Mouse (Mus musculus) liver (tissue): ENCODE data around the gene Fmnl2.
A peak's percentile ranks its signal among the peaks of the same experiment; 100 is the strongest.

Source experiments
- DNase-seq: peaks from one replicate; pipeline ENCODE4 v3.0.0-alpha.2; 2020; ENCODE audit warnings: mixed read lengths

Fmnl2 gene

DNA sequence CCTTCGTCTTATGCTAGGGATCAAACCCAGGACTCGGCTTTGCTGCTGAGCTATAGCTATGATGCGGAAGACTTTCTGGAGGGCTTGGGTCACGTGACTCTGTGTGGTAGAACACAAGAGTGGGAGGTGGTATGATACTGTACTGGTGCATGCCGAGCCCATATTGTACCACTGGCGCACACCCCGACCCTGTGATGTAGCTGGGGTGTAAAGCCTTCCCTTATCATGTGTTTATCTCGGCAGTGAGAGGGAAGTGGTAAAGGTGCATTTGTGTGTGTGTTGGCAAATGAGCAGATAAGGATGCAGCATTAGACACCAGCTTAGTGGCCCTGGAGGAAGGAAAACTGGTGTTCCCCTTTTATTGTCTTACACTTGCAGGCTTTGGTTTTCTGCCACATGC, 193.8 kb downstream of the Fmnl2 start:
- DNase-seq = no peak

DNA sequence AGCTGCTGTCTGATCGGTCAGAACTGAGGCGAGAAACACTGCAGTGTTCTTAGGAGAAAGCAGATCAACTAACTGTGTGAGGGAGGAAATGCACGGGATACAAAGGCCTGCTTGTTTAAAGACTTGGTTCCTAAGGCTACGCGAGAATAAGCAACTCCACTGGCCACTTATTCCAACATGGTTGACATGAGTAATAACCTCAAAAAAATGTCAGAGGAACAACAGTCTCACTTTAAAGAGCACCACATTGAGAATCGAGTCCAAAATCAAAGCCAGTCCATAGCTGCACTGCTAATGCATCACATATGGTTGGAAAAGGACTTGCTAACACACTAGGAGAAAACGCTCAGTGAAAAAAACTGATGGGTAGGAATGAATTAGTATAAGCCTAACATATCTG, 196.1 kb downstream of the Fmnl2 start:
- DNase-seq = no peak

DNA sequence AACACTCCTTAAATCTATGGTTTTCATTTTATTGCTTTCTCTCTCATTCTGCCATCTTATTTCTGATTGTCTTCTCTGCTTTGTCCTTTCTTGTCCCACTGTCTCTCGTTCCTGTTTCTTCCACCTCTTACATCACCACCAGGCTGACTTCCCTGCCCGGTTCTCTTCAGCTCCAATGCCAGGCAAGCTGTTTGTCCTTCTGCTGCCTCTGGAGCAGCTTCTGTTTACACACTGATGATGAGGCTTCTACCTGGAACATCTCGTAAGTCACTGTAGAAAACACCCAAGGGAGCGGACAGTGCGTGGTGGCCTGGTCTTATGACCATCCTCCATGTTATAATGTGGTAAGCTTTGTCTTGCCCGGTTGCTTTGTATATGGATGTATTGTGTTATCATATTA, 198.9 kb downstream of the Fmnl2 start:
- DNase-seq = no peak

DNA sequence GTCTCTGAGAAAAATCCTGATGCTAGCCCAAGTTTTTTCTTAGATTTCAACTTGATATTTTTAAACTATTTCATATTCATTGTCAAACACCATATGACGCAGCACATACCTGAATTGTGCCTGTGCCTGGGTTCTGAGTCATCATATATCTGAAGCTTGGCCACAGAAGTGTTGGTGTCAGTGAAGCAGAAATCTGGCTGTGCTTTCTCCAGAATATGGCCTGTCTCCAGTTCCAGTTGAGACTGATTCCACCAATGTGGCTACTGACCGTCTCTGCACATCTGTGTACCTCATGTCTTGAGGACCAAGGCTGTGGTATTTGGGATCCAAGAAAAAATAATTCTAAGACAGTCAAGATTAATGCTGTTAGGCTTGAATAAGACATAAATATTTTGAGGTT, 199.6 kb downstream of the Fmnl2 start:
- DNase-seq = no peak

DNA sequence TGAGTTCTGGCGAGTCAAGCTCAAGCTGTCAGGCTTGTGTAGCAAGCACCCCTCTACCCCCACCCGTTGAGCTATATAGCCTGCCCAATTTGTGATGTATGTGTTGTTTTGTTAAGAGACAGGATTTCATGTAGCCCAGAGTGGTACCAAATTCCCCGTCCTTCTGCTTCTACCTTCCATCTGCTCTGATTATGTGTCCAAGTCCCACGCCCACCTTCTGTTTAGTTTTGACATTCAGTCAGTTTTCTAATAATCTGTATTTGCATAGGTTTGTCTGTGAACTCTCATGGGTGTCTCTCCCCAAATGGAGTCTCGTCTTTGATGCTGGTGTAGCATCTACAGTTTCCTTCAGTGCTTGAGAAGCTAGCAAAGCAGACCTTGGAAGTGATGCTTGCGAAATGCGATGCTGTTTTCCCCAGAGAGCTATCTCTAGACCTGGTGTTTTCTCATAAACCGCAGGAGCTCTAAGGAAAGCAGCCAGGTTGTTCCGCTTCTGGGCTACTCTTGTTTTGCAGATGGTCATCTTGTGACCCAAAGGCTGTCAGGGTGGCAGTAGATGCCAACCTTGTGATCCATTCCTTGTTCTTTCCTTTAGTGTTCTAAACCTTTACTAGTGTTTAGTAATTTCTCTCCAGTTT, 203.8 kb downstream of the Fmnl2 start:
- no peak for DNase-seq

DNA sequence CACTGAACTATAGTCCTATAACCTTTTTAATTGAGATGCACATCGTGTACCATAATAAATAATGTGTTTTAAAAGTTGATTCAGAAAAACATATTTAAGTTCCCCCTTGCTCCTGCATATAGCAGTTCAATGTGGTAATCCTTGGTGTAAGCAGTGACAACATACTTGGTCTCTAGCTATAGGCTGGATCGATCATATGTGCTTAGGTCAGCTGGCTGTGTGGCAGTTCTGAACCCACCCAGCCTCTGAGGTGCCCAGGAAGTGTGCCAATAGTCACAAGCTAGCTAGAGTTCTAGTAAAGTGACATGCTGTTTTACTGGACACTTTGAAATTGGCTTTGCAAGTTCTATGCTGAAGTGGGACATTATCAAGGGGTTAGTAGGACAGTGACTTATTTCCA, 209.3 kb downstream of the Fmnl2 start:
- no peak for DNase-seq

DNA sequence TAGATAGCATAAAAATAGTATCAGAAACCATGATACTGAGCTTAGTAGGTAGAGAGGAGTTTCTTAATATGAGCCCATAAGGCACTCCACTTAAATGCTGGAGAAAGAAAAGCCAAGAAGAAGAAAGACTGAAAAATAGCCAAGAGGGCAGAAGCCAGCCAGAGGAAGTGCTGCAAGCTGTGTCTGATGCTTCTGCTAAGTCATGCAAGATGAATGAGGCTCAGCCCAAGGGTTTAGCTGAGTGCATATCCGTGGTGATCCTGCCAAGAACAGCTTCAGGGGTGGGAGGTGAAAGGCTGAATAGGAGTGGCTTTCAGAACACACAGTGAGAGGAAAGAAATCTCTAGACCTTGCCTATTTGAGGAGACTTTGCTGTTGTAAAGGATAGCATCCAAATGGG, 212.9 kb downstream of the Fmnl2 start:
- DNase-seq = peak; percentile 18

DNA sequence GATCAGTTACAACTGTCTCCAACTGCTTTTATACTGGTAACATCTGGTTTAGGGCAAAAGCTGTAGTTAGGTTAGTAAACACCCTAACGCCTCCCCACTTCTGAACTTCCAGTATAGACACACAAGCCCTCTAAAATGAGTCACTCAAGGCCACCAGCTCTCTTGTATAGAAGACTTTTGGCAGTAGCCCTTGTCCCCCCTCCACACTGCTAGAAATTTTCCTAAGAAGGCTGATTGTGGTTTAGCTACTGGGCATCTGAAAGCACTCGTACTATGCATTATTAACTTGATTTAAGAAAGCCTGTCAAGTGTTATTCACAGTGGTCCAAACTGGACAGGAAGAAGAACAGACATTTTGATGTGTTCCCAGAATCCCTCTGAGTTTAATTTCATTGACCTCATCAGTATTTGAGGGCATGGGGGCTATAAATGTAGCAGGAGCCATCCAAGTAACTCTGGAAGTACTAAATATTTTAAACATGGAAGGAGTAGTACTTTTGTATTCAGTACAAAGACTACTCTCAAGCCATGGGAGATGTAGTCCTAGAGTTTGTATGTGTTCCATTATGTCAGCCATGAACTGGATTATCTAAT, 222.1 kb downstream of the Fmnl2 start:
- no peak for DNase-seq

DNA sequence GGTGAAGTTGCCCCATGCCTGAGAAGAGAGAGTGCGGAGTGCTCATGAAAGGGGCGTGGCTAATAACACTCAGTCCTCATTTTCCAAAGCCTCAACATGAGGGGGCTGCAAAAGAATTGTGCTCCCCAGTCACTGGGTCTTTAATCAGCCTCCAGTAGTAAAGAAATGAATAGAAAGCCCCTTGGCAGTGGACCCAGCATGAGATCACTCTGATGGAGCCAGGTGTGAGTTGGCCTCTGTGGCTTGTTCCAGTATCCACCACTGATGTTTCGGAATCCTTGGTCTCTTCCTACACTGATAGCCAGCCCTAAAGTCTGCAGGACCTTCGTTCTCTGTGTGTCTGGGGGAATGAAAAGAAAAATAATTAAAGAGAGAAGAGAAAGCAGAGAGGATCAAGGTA, 224.4 kb downstream of the Fmnl2 start:
- DNase-seq = no peak

DNA sequence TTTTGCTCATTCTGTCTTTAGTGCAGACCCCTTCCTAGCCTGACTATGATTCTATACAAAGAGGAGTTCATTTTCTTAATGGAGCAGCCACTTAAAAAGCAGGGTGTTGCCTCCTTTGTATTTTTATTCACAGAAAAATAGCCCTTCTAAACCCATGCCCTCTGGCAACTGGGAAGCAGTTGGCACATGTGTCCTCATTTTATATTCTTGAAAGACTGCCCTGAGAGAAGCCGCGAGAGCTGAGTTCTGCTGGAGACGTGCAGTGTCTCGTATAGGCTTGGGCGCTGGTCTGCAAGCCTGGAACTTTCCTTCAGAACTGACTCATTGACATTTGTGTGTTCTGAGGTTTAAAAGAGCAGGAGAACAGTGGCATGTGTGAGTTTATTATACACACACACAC, 224.8 kb downstream of the Fmnl2 start:
- DNase-seq = no peak

DNA sequence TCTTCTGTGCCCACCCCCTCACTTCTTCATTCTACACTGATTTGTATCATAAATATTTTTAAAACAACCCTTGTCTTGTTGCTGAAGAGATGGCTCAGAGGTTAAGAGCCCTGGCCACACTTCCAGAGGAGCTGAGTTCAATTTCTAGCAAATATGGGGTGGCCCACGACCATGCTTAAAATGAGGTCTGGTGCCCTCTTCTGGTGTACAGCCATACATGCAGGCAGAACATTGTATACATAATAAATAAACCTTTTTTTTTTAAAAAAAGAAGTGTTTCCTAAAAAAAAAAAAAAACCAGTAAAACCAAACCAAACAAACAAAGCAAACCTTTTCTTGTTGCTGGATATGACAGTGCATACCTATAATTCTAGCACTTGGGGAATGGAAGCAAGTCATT, 225.6 kb downstream of the Fmnl2 start:
- no peak for DNase-seq

DNA sequence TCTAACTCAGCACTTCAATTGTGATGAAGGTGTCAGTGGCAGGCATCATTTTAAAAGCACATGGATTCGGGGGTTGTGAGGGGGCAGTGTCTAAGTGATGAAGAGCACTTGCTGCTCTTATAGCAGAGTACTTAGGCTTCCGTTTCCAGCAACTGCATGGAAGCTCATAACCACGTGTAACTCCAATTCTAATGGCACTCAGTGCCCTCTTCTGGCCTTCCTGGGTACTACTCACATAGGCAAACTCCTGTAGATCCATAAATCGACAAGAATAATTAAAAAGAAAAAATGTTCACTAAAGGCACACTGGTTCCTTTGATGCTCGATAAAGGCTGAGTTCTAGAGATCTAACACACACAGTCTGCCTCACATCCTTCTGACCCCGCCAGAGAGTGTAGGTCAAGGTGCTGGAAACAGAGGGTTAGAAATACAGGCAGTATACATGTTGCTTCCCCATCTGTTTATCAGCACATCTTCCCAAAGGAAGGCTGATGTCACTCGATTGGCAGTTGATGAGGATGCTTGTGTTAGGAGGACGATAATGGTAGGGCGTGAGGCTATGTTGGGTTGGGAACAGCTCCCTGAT, 228.1 kb downstream of the Fmnl2 start:
- peak; percentile 23 for DNase-seq

DNA sequence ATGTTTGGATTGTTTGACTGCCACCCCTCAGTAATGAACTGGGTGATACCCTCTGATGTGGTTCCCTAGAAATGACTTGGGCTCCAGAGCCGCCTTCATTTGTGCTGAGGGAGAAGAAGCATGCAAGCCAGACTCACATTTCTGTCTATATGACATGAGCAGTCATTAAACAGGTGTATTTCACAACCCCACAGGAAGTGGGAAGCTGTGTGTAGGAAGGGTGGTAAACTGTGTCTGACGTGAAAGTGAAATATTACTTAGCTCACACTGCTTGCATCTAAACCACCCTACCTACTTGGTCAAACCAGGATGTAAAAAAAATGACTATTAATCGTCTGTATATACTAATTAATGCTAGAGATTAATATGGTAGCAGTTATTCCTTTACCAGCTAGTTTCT, 231.1 kb downstream of the Fmnl2 start:
- DNase-seq = no peak

DNA sequence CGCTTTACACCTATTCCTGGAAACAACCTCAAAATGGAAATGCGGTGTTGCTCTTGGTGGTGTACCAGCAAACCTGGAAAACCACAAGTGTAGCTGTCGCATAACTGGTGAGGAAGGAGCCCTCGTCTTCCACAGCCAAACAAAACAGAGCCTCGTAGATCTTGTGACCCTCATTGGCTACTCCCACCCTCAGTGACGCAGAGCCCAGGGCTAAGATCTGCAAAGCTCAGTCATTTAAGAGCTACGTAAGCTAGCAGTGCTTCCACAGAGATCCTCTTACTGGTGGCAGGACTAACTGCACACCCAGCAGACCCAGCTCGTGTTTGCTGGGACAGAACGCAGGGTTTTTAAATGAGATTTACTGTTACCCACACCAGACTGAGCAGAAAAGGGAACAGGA, 237.4 kb downstream of the Fmnl2 start:
- DNase-seq = no peak

DNA sequence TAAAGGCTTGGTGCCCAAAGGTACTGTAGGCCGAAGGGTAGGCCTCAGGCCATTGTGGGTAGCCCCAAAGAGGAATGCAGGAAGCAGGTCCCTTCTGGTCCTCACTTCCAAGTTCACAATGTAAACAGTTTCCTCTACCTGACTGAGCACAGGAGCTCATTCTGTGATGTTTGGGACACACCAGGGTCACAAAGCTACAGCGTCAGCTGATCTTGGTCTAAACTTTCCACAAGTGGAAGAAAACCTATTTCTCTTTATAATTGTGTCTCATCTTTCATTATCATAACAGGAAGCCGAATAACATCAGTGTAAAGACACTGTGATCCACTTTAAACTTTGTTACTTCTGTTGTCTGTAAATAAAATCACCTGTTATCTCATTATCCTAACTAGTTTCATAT, 237.8 kb downstream of the Fmnl2 start:
- no peak for DNase-seq

DNA sequence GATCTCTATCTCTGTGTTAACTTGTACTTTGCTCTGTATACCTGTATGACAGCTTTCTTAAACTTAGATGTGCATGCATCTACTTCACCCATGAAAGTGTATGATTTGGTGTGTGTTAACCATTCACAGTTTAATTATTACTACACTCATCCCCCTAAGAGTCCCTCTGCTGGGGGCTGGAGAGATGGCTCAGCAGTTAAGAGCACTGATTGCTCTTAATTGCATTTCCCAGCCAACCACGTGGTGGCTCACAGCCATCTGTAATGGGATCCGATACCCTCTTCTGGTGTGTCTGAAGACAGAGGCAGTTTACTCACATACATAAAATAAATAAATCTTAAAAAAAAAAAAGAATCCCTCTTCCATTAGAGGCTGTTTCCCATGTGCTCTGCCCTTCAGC, 242.4 kb downstream of the Fmnl2 start:
- DNase-seq = no peak

DNA sequence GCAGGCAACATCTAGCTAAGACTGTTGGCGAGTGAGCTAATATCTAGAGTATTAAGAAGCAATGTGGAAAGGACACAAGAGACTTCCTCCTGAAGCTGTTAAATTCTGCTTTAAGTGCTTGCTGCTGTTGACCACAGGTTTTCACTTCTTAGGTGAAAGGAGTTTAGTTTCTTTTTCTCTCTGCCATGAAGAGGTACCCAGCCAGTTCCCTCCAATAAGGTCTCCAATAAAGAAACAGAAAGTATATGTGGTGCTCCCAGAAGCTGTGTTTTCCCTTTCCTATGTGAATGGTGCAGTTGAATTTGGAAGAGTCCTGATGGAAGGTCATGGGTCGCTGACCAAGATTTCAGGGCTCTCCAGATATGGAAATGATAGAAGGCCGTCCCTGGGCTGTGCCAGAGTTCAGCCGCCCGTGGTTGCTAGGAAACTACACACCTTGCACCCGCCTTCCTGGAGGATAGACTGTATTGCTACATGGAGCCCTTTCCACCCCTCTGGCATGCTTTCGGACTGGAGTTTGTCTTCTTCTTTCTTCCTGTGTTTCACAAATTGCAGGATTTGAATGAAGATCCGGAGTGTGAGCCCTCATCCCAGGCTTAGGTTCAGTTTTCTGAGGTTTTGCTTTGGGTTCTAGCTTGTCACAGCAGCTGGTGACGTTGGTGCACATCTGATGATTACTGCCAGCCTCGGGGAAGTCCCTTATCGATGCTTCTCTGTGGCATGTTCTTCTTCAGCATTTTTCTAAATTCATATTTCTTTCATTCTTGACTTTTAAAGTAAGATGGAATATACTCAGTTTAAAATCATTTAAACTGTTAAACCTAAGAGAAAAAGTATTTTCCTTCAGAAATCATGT, 244.5 kb downstream of the Fmnl2 start:
- DNase-seq = no peak

DNA sequence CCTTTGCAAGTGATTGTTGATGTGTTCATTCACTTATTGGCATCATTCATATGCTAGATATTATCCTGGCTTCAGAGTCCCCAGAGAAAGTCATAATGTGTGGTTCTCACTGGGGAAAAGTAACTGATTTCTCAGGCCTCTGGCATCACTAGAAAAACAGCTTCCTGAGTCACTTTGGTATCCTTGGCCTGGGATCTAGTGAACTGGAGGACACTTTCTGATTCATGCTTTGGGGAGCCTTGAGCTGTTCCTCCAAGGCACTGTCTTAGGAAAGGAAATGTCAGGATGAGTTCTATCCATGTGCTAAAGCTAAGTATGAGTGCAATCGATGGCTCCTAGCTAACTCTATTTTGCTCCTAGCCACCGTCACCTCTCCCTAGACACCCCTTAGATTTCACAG, 245.2 kb downstream of the Fmnl2 start:
- no peak for DNase-seq

DNA sequence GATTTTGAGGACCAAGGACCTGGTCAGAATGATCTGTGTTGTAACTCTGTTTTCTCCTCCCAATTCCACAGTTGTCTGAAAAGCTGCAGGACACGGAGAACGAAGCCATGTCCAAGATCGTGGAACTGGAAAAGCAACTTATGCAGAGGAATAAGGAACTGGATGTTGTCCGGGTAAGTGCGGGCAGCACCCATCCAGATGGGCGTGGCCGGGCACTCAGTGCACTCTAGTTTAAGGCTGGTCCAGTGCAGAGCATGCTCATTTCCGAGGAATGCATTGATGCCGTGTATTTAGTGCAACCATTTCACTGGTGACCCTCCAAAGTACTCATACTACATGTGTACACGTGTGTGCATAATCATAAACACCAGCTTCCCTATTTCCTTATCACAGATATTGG, 247.7 kb downstream of the Fmnl2 start:
- no peak for DNase-seq

DNA sequence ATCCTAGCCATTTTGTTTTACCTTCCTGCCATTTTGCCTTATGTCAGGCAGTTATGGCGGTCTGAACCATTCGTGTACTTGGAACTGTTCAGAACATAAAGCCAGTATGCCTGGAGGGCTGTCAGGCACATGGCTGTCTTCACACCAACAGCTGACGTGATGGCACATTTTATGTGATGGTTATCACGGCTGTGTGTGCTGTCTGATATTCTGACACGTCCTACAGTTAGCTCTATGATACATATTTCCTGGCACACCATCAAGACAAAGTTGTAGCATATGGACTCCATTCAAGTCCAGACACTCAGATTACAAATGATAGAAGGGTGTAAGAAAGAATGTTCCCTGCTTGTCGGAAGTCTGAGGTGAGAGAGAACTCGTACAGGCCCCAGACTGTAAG, 248.4 kb downstream of the Fmnl2 start:
- no peak for DNase-seq

DNA sequence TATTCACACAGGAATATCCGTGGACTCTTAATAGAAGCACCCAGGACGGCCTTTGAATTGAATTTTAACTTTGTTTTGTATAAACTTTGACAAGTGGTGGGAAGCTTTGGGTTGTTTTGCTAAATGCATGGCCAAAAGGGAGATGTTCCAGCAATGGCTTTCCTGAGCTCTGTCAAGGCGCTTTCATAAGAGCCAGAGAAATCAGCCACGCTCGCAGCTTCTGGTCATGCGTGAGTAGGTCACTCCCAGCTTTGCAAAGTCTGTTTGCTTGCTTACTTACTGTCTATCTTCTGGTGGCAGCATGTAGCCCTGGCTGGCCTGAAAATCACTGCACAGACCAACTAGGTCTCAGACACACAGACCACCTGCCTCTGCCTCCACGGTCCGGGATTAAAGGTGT, 248.8 kb downstream of the Fmnl2 start:
- no peak for DNase-seq

DNA sequence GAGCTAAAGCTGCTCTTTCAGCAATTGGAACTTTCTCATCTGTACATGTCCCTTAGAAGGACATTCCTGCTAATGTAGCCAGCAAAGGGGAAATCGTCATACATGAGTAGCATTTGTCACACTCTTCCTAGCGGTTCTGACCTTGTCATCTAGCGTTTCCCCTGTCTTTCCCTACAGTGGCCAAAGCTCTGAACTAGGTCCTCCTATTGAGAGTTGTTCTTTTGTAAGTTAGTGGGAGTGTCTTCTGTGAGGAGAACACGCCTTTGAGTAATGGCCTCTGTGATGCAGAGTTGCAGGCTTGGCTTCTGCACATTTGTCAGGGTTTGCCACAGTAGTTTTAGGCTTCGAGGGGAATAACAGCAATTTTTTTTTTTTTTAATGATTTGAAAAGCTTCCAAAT, 250.9 kb downstream of the Fmnl2 start:
- DNase-seq = no peak

DNA sequence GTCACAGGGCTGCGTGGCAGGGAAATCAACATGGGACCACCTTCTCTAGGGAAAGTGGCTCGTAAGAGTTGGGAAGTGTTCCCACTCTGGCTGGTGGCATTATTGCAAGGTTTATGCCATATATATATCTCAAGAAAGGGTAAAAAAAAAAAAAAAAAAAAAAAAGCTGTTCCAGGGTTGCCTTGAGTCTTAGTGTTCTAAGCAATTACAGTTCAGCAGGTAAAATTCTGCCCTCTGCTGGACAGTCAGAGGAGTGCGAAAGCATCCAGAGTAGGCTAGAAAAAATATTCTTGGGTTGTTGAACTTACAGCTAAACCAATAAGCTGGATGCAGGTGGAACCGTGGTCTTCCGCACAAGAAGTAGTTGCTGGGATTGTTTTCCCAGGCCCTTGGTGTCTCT, 264.1 kb downstream of the Fmnl2 start:
- DNase-seq = peak; percentile 12

DNA sequence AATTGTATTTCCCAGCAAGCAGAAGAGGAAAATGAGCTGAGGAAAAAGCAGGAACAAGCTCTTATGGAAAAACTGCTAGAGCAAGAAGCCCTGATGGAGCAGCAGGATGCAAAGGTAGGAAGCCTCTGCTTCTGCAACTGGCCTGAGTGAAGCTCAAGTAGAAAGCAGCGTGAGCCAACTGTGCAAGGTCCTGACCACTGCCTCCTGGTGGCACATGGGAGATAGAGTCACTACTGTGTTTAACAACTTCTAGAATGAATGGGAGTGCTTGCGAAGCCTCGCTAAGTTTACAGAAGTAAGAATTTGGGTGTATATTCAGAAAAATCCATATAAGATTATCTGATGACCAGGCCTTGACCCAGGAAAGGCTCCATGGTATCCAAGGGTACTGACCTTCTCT, 268.3 kb downstream of the Fmnl2 start:
- no peak for DNase-seq
